Mouse (Mus musculus) stomach, postnatal 0 days (tissue): ENCODE results near the gene Cdh23.

Experiments
- CTCF ChIP-seq: IDR thresholded peaks from 2 replicates; pipeline ENCODE4 v1.5.1; 2016; ENCODE audit warnings: antibody characterized with exemption, low read depth, mild to moderate bottlenecking, moderate library complexity
- EP300 ChIP-seq: optimal IDR thresholded peaks from 2 replicates; pipeline ENCODE3; 2016; ENCODE audit warnings: antibody characterized with exemption

DNA sequence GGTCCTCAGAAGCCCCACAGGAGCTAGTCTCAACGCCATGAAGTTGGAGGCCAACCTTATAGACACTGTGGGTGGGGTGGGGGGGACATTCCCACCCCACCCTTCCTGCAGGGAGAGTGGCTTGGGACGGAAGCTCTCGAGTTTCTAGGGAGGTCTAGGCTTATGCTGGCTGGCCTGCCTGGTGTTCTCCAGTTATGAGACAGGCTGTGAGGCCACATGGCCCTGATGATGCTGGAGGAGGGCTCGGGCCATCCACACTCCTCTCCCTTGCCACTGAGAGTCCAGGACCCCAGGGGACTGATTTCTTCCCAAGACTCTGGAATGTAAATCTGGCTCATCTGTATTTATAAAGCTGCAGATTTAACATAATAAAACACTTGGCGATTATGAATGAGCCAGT lies 31.0 kb upstream of the Cdh23 start:
- TF ChIP-seq CTCF, result no peak
- no peak for TF ChIP-seq EP300
